Mouse (Mus musculus) CH12.LX (cell line): ENCODE data around the gene Fam149a. TPM values are rescaled to one million over a fixed set of nuclear protein-coding genes. Genes with fewer than 3 reads are reported as not detected.

ENCODE experiments used
- DNase-seq: peaks from one replicate; pipeline ENCODE4 v3.0.0-alpha.2; 2013; ENCODE audit errors: extremely low read depth
- H3K27ac ChIP-seq: 2 replicates; pipeline ENCODE4 v1.5.1; 2012; ENCODE audit warnings: low read depth, mild to moderate bottlenecking, control low read depth, moderate library complexity; ENCODE audit not compliant: insufficient read depth
- H3K27me3 ChIP-seq: replicated peaks from 2 replicates; pipeline ENCODE3; 2012; ENCODE audit warnings: inconsistent platforms
- H3K36me3 ChIP-seq, 2 experiments: replicated peaks in 1 of 2; 2 replicates each; pipeline versions ENCODE3 to v1.6.1; 2012; ENCODE audit warnings: inconsistent platforms in 1 of 2, low read length in 1 of 2, mild to moderate bottlenecking in 1 of 2, mixed read lengths in 1 of 2, moderate library complexity in 1 of 2; ENCODE audit not compliant: control insufficient read depth in 1 of 2, insufficient read depth in 1 of 2
- H3K4me1 ChIP-seq, 2 experiments: 2 replicates each; pipeline ENCODE4 v1.6.1; 2012; ENCODE audit warnings: inconsistent platforms in 1 of 2, moderate library complexity in 1 of 2; ENCODE audit not compliant: insufficient read depth in 2 of 2, control insufficient read depth in 1 of 2
- H3K4me2 ChIP-seq: 2 replicates; pipeline ENCODE4 v1.6.1; 2012; ENCODE audit warnings: low read depth, mild to moderate bottlenecking, control low read depth; ENCODE audit not compliant: poor library complexity, insufficient read depth, severe bottlenecking
- H3K4me3 ChIP-seq, 3 experiments: fragments of 150-350 bp in 1 of 3; sonication (generic) in 1 of 3; replicated peaks in 1 of 3; 2 replicates each; pipeline versions ENCODE3 to v1.5.1; 2011 to 2012; ENCODE audit warnings: low read depth in 2 of 3, low read length in 2 of 3, mild to moderate bottlenecking in 2 of 3, moderate library complexity in 2 of 3, control low read depth in 1 of 3, improper control_type of control experiment in 1 of 3, inconsistent platforms in 1 of 3, mixed read lengths in 1 of 3; ENCODE audit not compliant: poor library complexity in 1 of 3
- H3K79me2 ChIP-seq: replicated peaks from 2 replicates; pipeline ENCODE4 v1.6.1; 2012; ENCODE audit warnings: mild to moderate bottlenecking, moderate library complexity; ENCODE audit not compliant: control insufficient read depth, poor library complexity, insufficient read depth, severe bottlenecking; ENCODE audit errors: extremely low read depth
- H3K9ac ChIP-seq: 2 replicates; pipeline ENCODE4 v1.6.1; 2012; ENCODE audit warnings: low read depth, mild to moderate bottlenecking, control low read depth, moderate library complexity; ENCODE audit not compliant: insufficient read depth
- H3K9me3 ChIP-seq: replicated peaks from 2 replicates; pipeline ENCODE3; 2012; ENCODE audit warnings: low read length, inconsistent platforms, mixed read lengths
- BHLHE40 ChIP-seq: IDR thresholded peaks from 2 replicates; pipeline ENCODE4 v1.6.1; 2011; ENCODE audit warnings: mild to moderate bottlenecking, low read depth, low read length, improper control_type of control experiment
- CHD2 ChIP-seq: IDR thresholded peaks from 2 replicates; pipeline ENCODE4 v1.6.1; 2011; ENCODE audit warnings: low read length, improper control_type of control experiment
- CTCF ChIP-seq, 2 experiments: IDR thresholded peaks in 1 of 2; conservative IDR thresholded peaks in 1 of 2; 2 replicates each; pipeline ENCODE4 v1.5.1; 2011 to 2012; ENCODE audit warnings: low read depth in 2 of 2, low read length in 2 of 2, improper control_type of control experiment in 1 of 2, inconsistent platforms in 1 of 2, mild to moderate bottlenecking in 1 of 2, moderate library complexity in 1 of 2
- ELF1 ChIP-seq: IDR thresholded peaks from 2 replicates; pipeline ENCODE4 v1.6.1; 2014; ENCODE audit warnings: low read depth, mild to moderate bottlenecking, inconsistent platforms, low read length, improper control_type of control experiment
- EP300 ChIP-seq: IDR thresholded peaks from 2 replicates; pipeline ENCODE4 v1.6.1; 2011; ENCODE audit warnings: low read length, improper control_type of control experiment
- ETS1 ChIP-seq: conservative IDR thresholded peaks from 2 replicates; pipeline ENCODE4 v1.6.1; 2012; ENCODE audit warnings: low read depth, mild to moderate bottlenecking, inconsistent platforms, low read length, improper control_type of control experiment, moderate library complexity
- HCFC1 ChIP-seq: IDR thresholded peaks from 2 replicates; pipeline ENCODE4 v1.6.1; 2012; ENCODE audit warnings: low read depth, mild to moderate bottlenecking, inconsistent platforms, low read length, improper control_type of control experiment
- IRF4 ChIP-seq: IDR thresholded peaks from 2 replicates; pipeline ENCODE4 v1.6.1; 2014; ENCODE audit warnings: low read depth, mild to moderate bottlenecking, inconsistent platforms, low read length, improper control_type of control experiment
- JUND ChIP-seq: conservative IDR thresholded peaks from 2 replicates; pipeline ENCODE4 v1.6.1; 2011; ENCODE audit warnings: low read depth, low read length, improper control_type of control experiment
- MAFK ChIP-seq: IDR thresholded peaks from 2 replicates; pipeline ENCODE4 v1.6.1; 2011; ENCODE audit warnings: low read length, improper control_type of control experiment; ENCODE audit not compliant: insufficient replicate concordance
- MAX ChIP-seq: IDR thresholded peaks from 2 replicates; pipeline ENCODE4 v1.6.1; 2011; ENCODE audit warnings: low read length, improper control_type of control experiment
- MAZ ChIP-seq: IDR thresholded peaks from 2 replicates; pipeline ENCODE4 v1.6.1; 2012; ENCODE audit warnings: low read depth, mild to moderate bottlenecking, inconsistent platforms, low read length, improper control_type of control experiment, moderate library complexity
- MEF2A ChIP-seq: IDR thresholded peaks from 2 replicates; pipeline ENCODE4 v1.6.1; 2014; ENCODE audit warnings: low read depth, mild to moderate bottlenecking, inconsistent platforms, low read length, improper control_type of control experiment, borderline replicate concordance
- RCOR1 ChIP-seq: conservative IDR thresholded peaks from 2 replicates; pipeline ENCODE4 v1.6.1; 2012; ENCODE audit warnings: low read depth, mild to moderate bottlenecking, inconsistent platforms, low read length, improper control_type of control experiment
- TCF12 ChIP-seq: IDR thresholded peaks from 2 replicates; pipeline ENCODE4 v1.6.1; 2014; ENCODE audit warnings: low read depth, mild to moderate bottlenecking, inconsistent platforms, low read length, improper control_type of control experiment
- USF1 ChIP-seq: IDR thresholded peaks from 2 replicates; pipeline ENCODE4 v1.6.1; 2014; ENCODE audit warnings: low read depth, mild to moderate bottlenecking, inconsistent platforms, low read length, improper control_type of control experiment
- ZKSCAN1 ChIP-seq: IDR thresholded peaks from 2 replicates; pipeline ENCODE4 v1.6.1; 2012; ENCODE audit warnings: low read depth, inconsistent platforms, low read length, improper control_type of control experiment, borderline replicate concordance
- ZMIZ1 ChIP-seq: IDR thresholded peaks from 2 replicates; pipeline ENCODE4 v1.6.1; 2012; ENCODE audit warnings: low read depth, mild to moderate bottlenecking, inconsistent platforms, low read length, improper control_type of control experiment
- ZNF384 ChIP-seq: IDR thresholded peaks from 2 replicates; pipeline ENCODE4 v1.6.1; 2012; ENCODE audit warnings: low read depth, low read length, improper control_type of control experiment, inconsistent platforms
- dilution Hi-C: fragments of 300-500 bp; cut with MboI; formaldehyde crosslinking; loops from 2 replicates; pipeline ENCODE4 v1.14.3; 2020; ENCODE audit warnings: low sequenced_read_pairs; ENCODE audit not compliant: extremely low pct_unique_long_range_greater_than_20kb, extremely low pct_ligation_motif_present
- in situ Hi-C: fragments of 300-500 bp; cut with MboI; formaldehyde crosslinking; loops from 3 replicates; pipeline ENCODE4 v1.14.3; 2019; ENCODE audit warnings: low sequenced_read_pairs, low pct_ligation_motif_present, low pct_unique_long_range_greater_than_20kb, mixed read lengths
- polyA plus RNA-seq: library from polyadenylated mRNA; unstranded; fragments of >175 nt; gene quantifications from 2 replicates; pipeline ENCODE4 v1.2.1, GENCODE M21; 2012; ENCODE audit warnings: low read depth; ENCODE audit not compliant: insufficient read length
- total RNA-seq, 2 experiments: library from RNA; depleted of rRNA; stranded (reverse); fragments of 300-350 nt in 1 of 2; fragments of >200 nt in 1 of 2; gene quantifications; 2 replicates each; pipeline ENCODE4 v1.2.3; 2012 to 2014

The Fam149a gene
- total and polyA plus RNA-seq, 3 experiments, result not detected

DNA sequence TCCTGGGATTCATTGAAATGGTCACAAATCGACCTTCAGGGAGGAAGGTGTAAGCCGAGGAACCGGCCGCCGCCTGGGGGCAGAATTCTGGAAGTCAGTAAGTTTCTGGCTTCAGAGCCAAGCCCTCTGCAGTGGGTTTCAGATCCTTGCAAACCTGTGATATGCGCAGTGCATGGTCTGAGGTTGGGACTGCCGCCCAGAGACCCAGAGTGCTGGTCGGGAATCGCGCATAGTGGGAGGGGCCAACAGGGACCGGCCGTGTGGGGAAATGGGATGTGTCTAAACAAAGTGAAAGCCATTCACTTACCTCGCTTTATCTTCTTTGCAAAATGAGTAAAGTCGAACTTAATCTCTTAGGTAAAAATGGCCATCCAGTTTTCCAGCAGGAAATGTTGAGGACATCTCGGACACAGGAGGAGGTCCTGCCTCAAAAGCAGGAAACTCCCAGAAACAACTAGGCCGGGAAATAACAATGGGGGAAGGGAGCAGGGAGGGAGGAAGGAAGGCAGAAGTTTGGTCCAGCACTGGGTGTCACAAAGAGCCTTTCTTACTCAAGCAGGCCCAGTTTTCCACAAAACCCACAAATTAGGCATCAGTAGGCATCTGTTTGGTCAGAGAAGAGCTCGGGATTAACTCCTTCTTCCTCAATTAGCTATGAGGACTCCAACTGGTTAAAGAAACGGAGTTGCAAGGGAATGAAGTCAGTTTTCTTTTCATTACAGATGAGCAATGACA, 28.2 kb upstream of the Fam149a start:
- peak overlapping the region; percentile 37 to 70 (median 54) for H3K4me3 ChIP-seq
- no peaks in the 10 kb centered on the region for H3K79me2 ChIP-seq
- H3K9ac ChIP-seq, result peak overlapping the region; percentile 2; the same call in 1 of the 2 replicates
- H3K9me3 ChIP-seq, result no peaks in the 10 kb centered on the region
- peak; percentile 53 for DNase-seq
- no peak overlapping the region for H3K27ac ChIP-seq
- peak overlapping the region; percentile 13; the same call in 1 of the 2 replicates for H3K4me2 ChIP-seq
- H3K36me3 ChIP-seq, result no peaks in the 10 kb centered on the region
- in situ Hi-C loops (no loop called here), dilution Hi-C loops (no loop called here)
- peaks cover 0 to 32% of the 10 kb centered on the region in 2 experiments; a peak in 2 of 4 replicates for H3K4me1 ChIP-seq
- TF ChIP-seq CHD2 (no peak), CTCF (conservative IDR thresholded peaks at IDR 0.05 in 1 of 2, IDR thresholded peaks at IDR 0.05 in 1 of 2; ENCODE audit: low read depth in 2 of 2, low read length in 2 of 2) (peak in 1 of 2 experiments; percentile 25; a peak in 2 of 4 replicates)
- H3K27me3 ChIP-seq, result no peaks in the 10 kb centered on the region

DNA sequence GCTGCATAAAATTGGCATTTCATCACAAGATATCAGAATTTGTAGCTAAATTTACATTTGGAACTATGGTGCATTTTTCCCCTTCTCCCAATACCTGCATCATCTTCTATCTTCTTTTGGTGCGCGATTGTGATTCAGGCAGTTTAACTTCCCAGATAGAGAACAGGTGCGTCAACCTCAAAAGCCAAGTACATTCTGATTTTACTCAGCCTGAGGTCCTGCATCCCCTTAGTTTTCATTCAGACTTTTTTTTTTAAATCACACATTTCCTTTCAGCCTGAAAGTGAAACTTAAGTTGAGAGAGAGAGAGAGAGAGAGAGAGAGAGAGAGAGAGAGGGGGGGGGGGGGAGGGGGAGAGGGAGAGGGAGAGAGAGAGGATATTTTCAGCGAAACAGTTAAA, 27.6 kb upstream of the Fam149a start:
- Histone ChIP-seq H3K79me2 (no peaks in the 10 kb centered on the region), H3K36me3 (no peaks in the 10 kb centered on the region), H3K27ac (no peak overlapping the region), H3K9ac (no peak overlapping the region), H3K4me2 (peak overlapping the region; percentile 13; the same call in 1 of the 2 replicates), H3K27me3 (no peaks in the 10 kb centered on the region), H3K4me1 (peaks cover 0 to 26% of the 10 kb centered on the region in 2 experiments; a peak in 2 of 4 replicates), H3K9me3 (no peaks in the 10 kb centered on the region), H3K4me3 (peak overlapping the region in 1 of 3 experiments; percentile 54)
- peak; percentile 54 for DNase-seq
- dilution Hi-C loops (no loop called here), in situ Hi-C loops (no loop called here)
- TF ChIP-seq EP300, result peak; percentile 60
- TF ChIP-seq ZMIZ1, result no peak
- TF ChIP-seq HCFC1, result no peak
- peak; percentile 51; the same call in 1 of the 2 replicates for TF ChIP-seq TCF12
- peak; percentile 32; the same call in 1 of the 2 replicates for TF ChIP-seq BHLHE40
- TF ChIP-seq MAX, result no peak
- TF ChIP-seq CHD2, result peak; percentile 40; the same call in 1 of the 2 replicates
- peak; percentile 57; the same call in 1 of the 2 replicates for TF ChIP-seq MAFK
- TF ChIP-seq ZNF384, result peak; percentile 82
- TF ChIP-seq ELF1, result no peak
- peak; percentile 41; the same call in 1 of the 2 replicates for TF ChIP-seq MAZ
- no peak for TF ChIP-seq MEF2A
- no peak for TF ChIP-seq ZKSCAN1
- peak; percentile 44 for TF ChIP-seq ETS1
- TF ChIP-seq USF1, result no peak
- TF ChIP-seq IRF4, result peak; percentile 69
- 0 out of 2 replicates have a peak, but pooled peaks have one; percentile 51 for TF ChIP-seq RCOR1
- peak; percentile 55 for TF ChIP-seq JUND
